Comparison of ENCODE assay signal across 7 mouse cellular contexts in genomic region chr6:87937178-87937788, GRCm38 (mm10). TPM values are rescaled to one million over a fixed set of nuclear protein-coding genes. Genes with fewer than 3 reads are reported as not detected.
DNase-seq lines count a peak whose midpoint lies in the region; ATAC-seq lines count a peak whose summit lies in the region.

No protein-coding gene starts in this region.

- H3K9me3 ChIP-seq in hindbrain, embryonic 12.5 days (replicated peaks): no peaks in the 10 kb centered on the region
- H3K9me3 ChIP-seq in limb, embryonic 15.5 days: no peaks in the 10 kb centered on the region

- 36% methylated on average over 19 of the region's 19 CpGs for WGBS in hindbrain, embryonic 12.5 days
- WGBS in limb, embryonic 15.5 days: 40% methylated on average over 19 of the region's 19 CpGs

- no peaks in the 10 kb centered on the region for H3K27me3 ChIP-seq in hindbrain, embryonic 12.5 days
- no peaks in the 10 kb centered on the region for H3K27me3 ChIP-seq in limb, embryonic 15.5 days

- peak; percentile 60 for DNase-seq in WW6 (ENCODE audit: low read depth, low spot score)
- DNase-seq in embryo, embryonic 11.5 days (ENCODE audit: low read depth, low spot score): peak; percentile 48
- peak; percentile 15 for DNase-seq in ovary, postnatal 14 days (ENCODE audit: low spot score)
- no peak for DNase-seq in left cerebral cortex, postnatal 25 days (ENCODE audit: low spot score in 2 of 2)

- peak; percentile 94 for ATAC-seq in hindbrain, embryonic 12.5 days (ENCODE audit: low FRiP score)
- peak; percentile 85 for ATAC-seq in limb, embryonic 15.5 days (ENCODE audit: insufficient number of reproducible peaks, low FRiP score, low TSS enrichment, low read depth)
- no peak for ATAC-seq in megakaryocyte, adult 5-6 weeks (ENCODE audit: poor library complexity, severe bottlenecking)

- peaks cover 37% of the 10 kb centered on the region for H3K36me3 ChIP-seq in hindbrain, embryonic 12.5 days
- peaks cover 47% of the 10 kb centered on the region for H3K36me3 ChIP-seq in limb, embryonic 15.5 days

- peak overlapping the region; percentile 55 for H3K27ac ChIP-seq in hindbrain, embryonic 12.5 days
- no peak overlapping the region for H3K27ac ChIP-seq in limb, embryonic 15.5 days

- no peak overlapping the region for H3K4me3 ChIP-seq in hindbrain, embryonic 12.5 days
- H3K4me3 ChIP-seq in limb, embryonic 15.5 days: no peak overlapping the region

- peaks cover 6% of the 10 kb centered on the region for H3K4me1 ChIP-seq in hindbrain, embryonic 12.5 days
- peaks cover 6% of the 10 kb centered on the region; the same call in 1 of the 2 replicates for H3K4me1 ChIP-seq in limb, embryonic 15.5 days

- intact Hi-C loops in left cerebral cortex, postnatal 25 days (cut with DNase I): no loop called here

- 0 out of 2 replicates have a peak overlapping the region, but pooled peaks have one; percentile 19 for H3K9ac ChIP-seq in hindbrain, embryonic 12.5 days
- H3K9ac ChIP-seq in limb, embryonic 15.5 days: no peak overlapping the region

- peak overlapping the region; percentile 13; the same call in 1 of the 2 replicates for H3K4me2 ChIP-seq in hindbrain, embryonic 12.5 days (replicated peaks)
- no peak overlapping the region for H3K4me2 ChIP-seq in limb, embryonic 15.5 days

RNA-seq across cellular contexts. Expression of gene Hmces, which starts 23.5 kb away (rescaled TPM):
- polyA plus RNA-seq in hindbrain, embryonic 12.5 days (2016; fragmentation: Nextera tagmentation; extraction: Ambion mirVana): 43.7 and 45.2 TPM in 2 replicates
- 48.8 and 49.8 TPM in 2 replicates for polyA plus RNA-seq in limb, embryonic 15.5 days (2015; fragmentation: Nextera tagmentation; extraction: Ambion mirVana)
- 10 to 100 TPM; 25.8 to 27.8 TPM for total RNA-seq in left cerebral cortex, postnatal 25 days (2021)
- 4.9 and 10.1 TPM in 2 replicates for total RNA-seq in megakaryocyte, adult 5-6 weeks (2015)
- 13.4 and 15.2 TPM in 2 replicates for total RNA-seq in megakaryocyte, adult 5-6 weeks (2017)

RNA-seq across cellular contexts. Expression of gene H1fx, which starts 44.2 kb away (rescaled TPM):
- 108 and 109 TPM in 2 replicates for polyA plus RNA-seq in hindbrain, embryonic 12.5 days (2016; fragmentation: Nextera tagmentation; extraction: Ambion mirVana)
- 25.3 and 26.3 TPM in 2 replicates for polyA plus RNA-seq in limb, embryonic 15.5 days (2015; fragmentation: Nextera tagmentation; extraction: Ambion mirVana)
- total RNA-seq in left cerebral cortex, postnatal 25 days (2021): 10 to 100 TPM; 59.2 to 60.8 TPM
- total RNA-seq in megakaryocyte, adult 5-6 weeks (2015): 0.11 and 0.14 TPM in 2 replicates
- total RNA-seq in megakaryocyte, adult 5-6 weeks (2017): not detected in 2 replicates

RNA-seq across cellular contexts. Expression of gene Copg1, which starts 49.7 kb away (rescaled TPM):
- 165 TPM in 2 replicates for polyA plus RNA-seq in hindbrain, embryonic 12.5 days (2016; fragmentation: Nextera tagmentation; extraction: Ambion mirVana)
- 183 and 189 TPM in 2 replicates for polyA plus RNA-seq in limb, embryonic 15.5 days (2015; fragmentation: Nextera tagmentation; extraction: Ambion mirVana)
- 100 to 1,000 TPM; 212 to 218 TPM for total RNA-seq in left cerebral cortex, postnatal 25 days (2021)
- total RNA-seq in megakaryocyte, adult 5-6 weeks (2015): 25.8 and 29.6 TPM in 2 replicates
- 47.1 and 50.8 TPM in 2 replicates for total RNA-seq in megakaryocyte, adult 5-6 weeks (2017)

Comparison
In these comparisons a context has a peak if more than half of its experiments do, and no peak if none do; other contexts are left out.
1. DNase-seq: peak in WW6 (single experiment), embryo, embryonic 11.5 days (single experiment) and ovary, postnatal 14 days (single experiment); none in left cerebral cortex, postnatal 25 days (0 of 2).
2. RNA of gene H1fx, which starts 44.2 kb away (total RNA-seq): 59.2 to 60.8 TPM in left cerebral cortex, postnatal 25 days; 0.11 to 0.14 TPM in megakaryocyte, adult 5-6 weeks; every median in the first group is over 10 times any median in the second.
3. RNA of gene Copg1, which starts 49.7 kb away (total RNA-seq): 212 to 218 TPM in left cerebral cortex, postnatal 25 days; 25.8 to 50.8 TPM in megakaryocyte, adult 5-6 weeks; every median in the first group is over 4 times any median in the second.